Mouse (Mus musculus): Measurements from ENCODE around the gene Mob1b.
"Not testable (repeated sequence)": the region's sequence is repeated elsewhere in the genome, so short reads cannot be mapped to it uniquely, and the experiment has no call there.

Gene Mob1b

GRCm38 (mm10) chr5:88702041-88702440 is 18.6 kb upstream of the Mob1b start:
- no peak for DNase-seq (ENCODE audit: low spot score in 2 of 2)

GRCm38 (mm10) chr5:88703551-88703950 is 17.1 kb upstream of the Mob1b start:
- DNase-seq (ENCODE audit: low spot score in 2 of 2), result no peak

- DNase-seq (ENCODE audit: low spot score in 2 of 2), result no peak
These were observed 9.5 kb upstream of the Mob1b start for GRCm38 (mm10) chr5:88711128-88711527.

GRCm38 (mm10) chr5:88711618-88712224 is 8.9 kb upstream of the Mob1b start:
- peak in 1 of 2 experiments; percentile 37 for DNase-seq (ENCODE audit: low spot score in 2 of 2)

GRCm38 (mm10) chr5:88712328-88712727 is 8.3 kb upstream of the Mob1b start:
- no peak for DNase-seq (ENCODE audit: low spot score in 2 of 2)

- no peak for DNase-seq (ENCODE audit: low spot score in 2 of 2)
These were observed 3.7 kb upstream of the Mob1b start for GRCm38 (mm10) chr5:88716983-88717382.

- no peak for DNase-seq (ENCODE audit: low spot score in 2 of 2)
These were observed 384 bp downstream of the Mob1b start for GRCm38 (mm10) chr5:88721003-88721475.

GRCm38 (mm10) chr5:88721565-88722212 is 1.0 kb downstream of the Mob1b start:
- DNase-seq (ENCODE audit: low spot score in 2 of 2), result peak in 1 of 2 experiments; percentile 24

GRCm38 (mm10) chr5:88722213-88722600 is 1.6 kb downstream of the Mob1b start:
- DNase-seq (ENCODE audit: low spot score in 2 of 2), result peak in 1 of 2 experiments; percentile 33

- no peak for DNase-seq (ENCODE audit: low spot score in 2 of 2)
These were observed 3.4 kb downstream of the Mob1b start for GRCm38 (mm10) chr5:88724030-88724429.

GRCm38 (mm10) chr5:88727593-88728144 is 7.0 kb downstream of the Mob1b start:
- DNase-seq (ENCODE audit: low spot score in 2 of 2), result no peak

GRCm38 (mm10) chr5:88734786-88735185 is 14.1 kb downstream of the Mob1b start:
- DNase-seq (ENCODE audit: low spot score in 2 of 2), result no peak

GRCm38 (mm10) chr5:88741065-88741464 is 20.4 kb downstream of the Mob1b start:
- not testable (repeated sequence) for DNase-seq (ENCODE audit: low spot score in 2 of 2)

- DNase-seq (ENCODE audit: low spot score in 2 of 2), result no peak
These were observed 27.1 kb downstream of the Mob1b start for GRCm38 (mm10) chr5:88747774-88748173.

GRCm38 (mm10) chr5:88753199-88753598 is 32.5 kb downstream of the Mob1b start:
- no peak for DNase-seq (ENCODE audit: low spot score in 2 of 2)

GRCm38 (mm10) chr5:88762611-88763010 is 42.0 kb downstream of the Mob1b start:
- no peak for DNase-seq (ENCODE audit: low spot score in 2 of 2)

- DNase-seq (ENCODE audit: low spot score in 2 of 2), result no peak
These were observed 43.9 kb downstream of the Mob1b start for GRCm38 (mm10) chr5:88764430-88764986.

- peak; percentile 94 to 95 for DNase-seq (ENCODE audit: low spot score in 2 of 2)
These were observed 44.4 kb downstream of the Mob1b start, which contains the start of gene Dck for GRCm38 (mm10) chr5:88764987-88765481. Gene Dck (plus strand): TSS chr5:88764996.

- no peak for DNase-seq (ENCODE audit: low spot score in 2 of 2)
These were observed 44.9 kb downstream of the Mob1b start for GRCm38 (mm10) chr5:88765587-88765986.

- no peak for DNase-seq (ENCODE audit: low spot score in 2 of 2)
These were observed 45.5 kb downstream of the Mob1b start for GRCm38 (mm10) chr5:88766121-88766520.

GRCm38 (mm10) chr5:88766863-88767262 is 46.2 kb downstream of the Mob1b start:
- DNase-seq (ENCODE audit: low spot score in 2 of 2), result no peak

GRCm38 (mm10) chr5:88768201-88768600 is 47.5 kb downstream of the Mob1b start:
- no peak for DNase-seq (ENCODE audit: low spot score in 2 of 2)

Data from right cerebral cortex, adult 2 months (tissue).